ENCODE assay signal across 7 mouse cellular contexts in genomic region chr12:98734246-98734879, GRCm38 (mm10). TPM values are rescaled to one million over a fixed set of nuclear protein-coding genes. Genes with fewer than 3 reads are reported as not detected.
DNase-seq lines count a peak whose midpoint lies in the region; ATAC-seq lines count a peak whose summit lies in the region.

No protein-coding gene starts in this region.

- H3K27me3 ChIP-seq in embryonic facial prominence, embryonic 10.5 days (replicated peaks; ENCODE audit: low read depth, poor library complexity, severe bottlenecking): peaks cover 38% of the 10 kb centered on the region
- peaks cover 27% of the 10 kb centered on the region for H3K27me3 ChIP-seq in limb, embryonic 10.5 days (ENCODE audit: low read depth, poor library complexity, severe bottlenecking)
- peaks cover 7% of the 10 kb centered on the region for H3K27me3 ChIP-seq in midbrain, embryonic 12.5 days

- 0 out of 2 replicates have a peak, but pooled peaks cover 7% of the 10 kb centered on the region for H3K36me3 ChIP-seq in embryonic facial prominence, embryonic 10.5 days (replicated peaks)
- H3K36me3 ChIP-seq in limb, embryonic 10.5 days: 0 out of 2 replicates have a peak, but pooled peaks cover 3% of the 10 kb centered on the region
- H3K36me3 ChIP-seq in midbrain, embryonic 12.5 days: 0 out of 2 replicates have a peak, but pooled peaks cover 5% of the 10 kb centered on the region

- H3K9ac ChIP-seq in midbrain, embryonic 12.5 days (replicated peaks): peak overlapping the region; percentile 68

- H3K4me3 ChIP-seq in embryonic facial prominence, embryonic 10.5 days: peak overlapping the region; percentile 75
- H3K4me3 ChIP-seq in limb, embryonic 10.5 days: peak overlapping the region; percentile 69
- H3K4me3 ChIP-seq in midbrain, embryonic 12.5 days: peak overlapping the region; percentile 63

- H3K27ac ChIP-seq in embryonic facial prominence, embryonic 10.5 days (replicated peaks): peak overlapping the region; percentile 81
- peak overlapping the region; percentile 81 for H3K27ac ChIP-seq in limb, embryonic 10.5 days
- peak overlapping the region; percentile 52 for H3K27ac ChIP-seq in midbrain, embryonic 12.5 days (replicated peaks)

- peak; percentile 84 for ATAC-seq in granulocyte monocyte progenitor cell, adult 5-6 weeks (replicated peaks; ENCODE audit: poor library complexity, severe bottlenecking)
- peak; percentile 86 for ATAC-seq in midbrain, embryonic 12.5 days (ENCODE audit: low FRiP score, low read depth)

- peaks cover 32% of the 10 kb centered on the region for H3K4me1 ChIP-seq in embryonic facial prominence, embryonic 10.5 days
- peaks cover 28% of the 10 kb centered on the region for H3K4me1 ChIP-seq in limb, embryonic 10.5 days
- peaks cover 30% of the 10 kb centered on the region for H3K4me1 ChIP-seq in midbrain, embryonic 12.5 days

- DNase-seq in adrenal gland, postnatal 14 days: peak; percentile 94
- DNase-seq in embryonic facial prominence, embryonic 10.5 days (ENCODE audit: low spot score): peak; percentile 92
- peak; percentile 75 for DNase-seq in kidney, adult 11 months
- peak; percentile 91 for DNase-seq in limb, embryonic 10.5 days (ENCODE audit: low spot score)
- peak; percentile 52 for DNase-seq in skeletal muscle tissue, adult 2 months (ENCODE audit: low read depth, low spot score)

- under 1% methylated on average over 30 of the region's 30 CpGs for WGBS in embryonic facial prominence, embryonic 10.5 days
- WGBS in limb, embryonic 10.5 days: under 1% methylated on average over 30 of the region's 30 CpGs
- 1% methylated on average over 30 of the region's 30 CpGs for WGBS in midbrain, embryonic 12.5 days

- H3K4me2 ChIP-seq in midbrain, embryonic 12.5 days (replicated peaks): peak overlapping the region; percentile 82

- no peaks in the 10 kb centered on the region for H3K9me3 ChIP-seq in embryonic facial prominence, embryonic 10.5 days
- H3K9me3 ChIP-seq in limb, embryonic 10.5 days (replicated peaks): no peaks in the 10 kb centered on the region
- no peaks in the 10 kb centered on the region for H3K9me3 ChIP-seq in midbrain, embryonic 12.5 days

RNA-seq across cellular contexts. Expression of gene Ptpn21, which starts 2.8 kb away (rescaled TPM):
- 18.5 and 19.8 TPM in 2 replicates for total RNA-seq in adrenal gland, postnatal 14 days (2021)
- 5.0 and 5.1 TPM in 2 replicates for polyA plus RNA-seq in embryonic facial prominence, embryonic 10.5 days (2016; fragmentation: Nextera tagmentation; extraction: Ambion mirVana)
- total RNA-seq in granulocyte monocyte progenitor cell, adult 5-6 weeks (2014; fragmentation: Nextera tagmentation): 4.7 and 7.8 TPM in 2 replicates
- total RNA-seq in granulocyte monocyte progenitor cell, adult 5-6 weeks (2017): 2.7 and 3.2 TPM in 2 replicates
- polyA plus RNA-seq in limb, embryonic 10.5 days (2016; fragmentation: Nextera tagmentation; extraction: Ambion mirVana): 5.1 and 6.0 TPM in 2 replicates
- polyA plus RNA-seq in midbrain, embryonic 12.5 days (2016; fragmentation: Nextera tagmentation; extraction: Ambion mirVana): 9.3 and 9.8 TPM in 2 replicates

RNA-seq across cellular contexts. Expression of gene Zc3h14, which starts 12.4 kb away (rescaled TPM):
- 81.2 and 89.7 TPM in 2 replicates for total RNA-seq in adrenal gland, postnatal 14 days (2021)
- polyA plus RNA-seq in embryonic facial prominence, embryonic 10.5 days (2016; fragmentation: Nextera tagmentation; extraction: Ambion mirVana): 130 and 131 TPM in 2 replicates
- 123 and 138 TPM in 2 replicates for total RNA-seq in granulocyte monocyte progenitor cell, adult 5-6 weeks (2014; fragmentation: Nextera tagmentation)
- total RNA-seq in granulocyte monocyte progenitor cell, adult 5-6 weeks (2017): 99.0 and 116 TPM in 2 replicates
- polyA plus RNA-seq in limb, embryonic 10.5 days (2016; fragmentation: Nextera tagmentation; extraction: Ambion mirVana): 127 and 141 TPM in 2 replicates
- 157 and 161 TPM in 2 replicates for polyA plus RNA-seq in midbrain, embryonic 12.5 days (2016; fragmentation: Nextera tagmentation; extraction: Ambion mirVana)

Comparison
In these comparisons a context has a peak if more than half of its experiments do, and no peak if none do; other contexts are left out.
1. Peak in every context shown above with its lines: DNase-seq, ATAC-seq, H3K4me3 ChIP-seq and H3K27ac ChIP-seq.